Mouse (Mus musculus) fat pad, adult 2 months (tissue): ENCODE data around the gene Cul3.

Source experiments
- DNase-seq: peaks from one replicate; pipeline ENCODE4 v3.0.0-alpha.2; 2011; ENCODE audit warnings: low read depth, low spot score; ENCODE audit errors: extremely low read depth

Gene Cul3

GRCm38 (mm10) chr1:80315533-80316045 is 24.7 kb downstream of the Cul3 start:
- DNase-seq = no peak

GRCm38 (mm10) chr1:80293307-80293706 is 47.0 kb downstream of the Cul3 start:
- no peak for DNase-seq

GRCm38 (mm10) chr1:80278731-80279130 is 61.5 kb downstream of the Cul3 start:
- DNase-seq = no peak

- DNase-seq = no peak
Observed at GRCm38 (mm10) chr1:80260443-80260842, 79.8 kb downstream of the Cul3 start.

- DNase-seq = no peak
Observed at GRCm38 (mm10) chr1:80258632-80259031, 81.6 kb downstream of the Cul3 start.

- no peak for DNase-seq
Observed at GRCm38 (mm10) chr1:80253309-80253708, 87.0 kb downstream of the Cul3 start.

GRCm38 (mm10) chr1:80250247-80250646 is 90.0 kb downstream of the Cul3 start:
- DNase-seq = no peak

GRCm38 (mm10) chr1:80247131-80247530 is 93.1 kb downstream of the Cul3 start:
- DNase-seq = no peak

- peak; percentile 31 for DNase-seq
Observed at GRCm38 (mm10) chr1:80244123-80244522, 96.2 kb downstream of the Cul3 start.

GRCm38 (mm10) chr1:80241579-80241978 is 98.7 kb downstream of the Cul3 start:
- DNase-seq = no peak

- no peak for DNase-seq
Observed at GRCm38 (mm10) chr1:80240017-80240660, 100.1 kb downstream of the Cul3 start.

GRCm38 (mm10) chr1:80239481-80239880 is 100.8 kb downstream of the Cul3 start:
- no peak for DNase-seq

- DNase-seq = no peak
Observed at GRCm38 (mm10) chr1:80236951-80237702, 103.2 kb downstream of the Cul3 start.

GRCm38 (mm10) chr1:80236126-80236525 is 104.2 kb downstream of the Cul3 start:
- DNase-seq = no peak

GRCm38 (mm10) chr1:80230612-80231011 is 109.7 kb downstream of the Cul3 start:
- DNase-seq = no peak

GRCm38 (mm10) chr1:80224839-80225412 is 115.4 kb downstream of the Cul3 start:
- no peak for DNase-seq

GRCm38 (mm10) chr1:80221151-80221550 is 119.1 kb downstream of the Cul3 start:
- peak; percentile 74 for DNase-seq

GRCm38 (mm10) chr1:80218268-80218667 is 122.0 kb downstream of the Cul3 start, which contains the start of gene Fam124b:
Gene Fam124b (minus strand): TSS chr1:80218473.
- DNase-seq = no peak
